Comparison of ENCODE assay signal across 12 mouse cellular contexts in genomic region chr7:67776636-67777305, GRCm38 (mm10). TPM values are rescaled to one million over a fixed set of nuclear protein-coding genes. Genes with fewer than 3 reads are reported as not detected.
DNase-seq lines count a peak whose midpoint lies in the region; ATAC-seq and TF ChIP-seq lines count a peak whose summit lies in the region.
"Had no signal": no experiment of that assay in that cellular context is flagged by ENCODE, and none has a peak within 500 bp of the region (broad histone marks: within the 10 kb centered on the region; RNA-seq: fewer than 3 reads in every experiment).

No protein-coding gene starts in this region.

- 42% methylated on average over 12 of the region's 12 CpGs for WGBS in lung, embryonic 15.5 days
- 21% methylated on average over 12 of the region's 12 CpGs for WGBS in midbrain, postnatal 0 days

- no peaks in the 10 kb centered on the region for H3K36me3 ChIP-seq in lung, embryonic 15.5 days
- H3K36me3 ChIP-seq in midbrain, postnatal 0 days (ENCODE audit: insufficient read depth, low read length) = no peaks in the 10 kb centered on the region
- H3K36me3 ChIP-seq: embryonic facial prominence, embryonic 15.5 days had no signal

- intact Hi-C loops in gastrocnemius, adult 2 months (cut with DNase I) = no loop called here

- DNase-seq in gastrocnemius, adult 2 months = peak; percentile 32
- no peak for DNase-seq in gastrocnemius, postnatal 25 days
- no peak for DNase-seq in lung, postnatal 36 days
- peak; percentile 17 for DNase-seq in adipocyte (ENCODE audit: low spot score)
- peak; percentile 47 for DNase-seq in midbrain, postnatal 0 days (ENCODE audit: low spot score)
- DNase-seq in natural killer cell, adult 2 months (ENCODE audit: low spot score in 2 of 2) = no peak
- DNase-seq: cerebellum, adult 11 months; layer of hippocampus, postnatal 36 days; thymus, adult 18-20 months had no signal

- no peak overlapping the region; the same call in 1 of the 2 replicates for H3K4me2 ChIP-seq in lung, embryonic 15.5 days
- no peak overlapping the region for H3K4me2 ChIP-seq in midbrain, postnatal 0 days (ENCODE audit: low read depth, low read length, poor library complexity, severe bottlenecking)
- H3K4me2 ChIP-seq: embryonic facial prominence, embryonic 15.5 days had no signal

- H3K4me1 ChIP-seq in lung, embryonic 15.5 days = peaks cover 10% of the 10 kb centered on the region
- H3K4me1 ChIP-seq in midbrain, postnatal 0 days (ENCODE audit: insufficient read depth, low read length) = peaks cover 4% of the 10 kb centered on the region; the same call in 1 of the 2 replicates
- H3K4me1 ChIP-seq: embryonic facial prominence, embryonic 15.5 days had no signal

- peak overlapping the region; percentile 51 for H3K4me3 ChIP-seq in gastrocnemius, adult 2 months
- H3K4me3 ChIP-seq in lung, embryonic 15.5 days = no peak overlapping the region
- no peak overlapping the region for H3K4me3 ChIP-seq in midbrain, postnatal 0 days (ENCODE audit: low read depth, low read length)
- H3K4me3 ChIP-seq: embryonic facial prominence, embryonic 15.5 days had no signal

- H3K27ac ChIP-seq in gastrocnemius, adult 2 months = no peak overlapping the region
- H3K27ac ChIP-seq in lung, embryonic 15.5 days = 0 out of 2 replicates have a peak overlapping the region, but pooled peaks have one; percentile 44
- H3K27ac ChIP-seq in midbrain, postnatal 0 days (ENCODE audit: low read depth, low read length) = no peak overlapping the region
- H3K27ac ChIP-seq: embryonic facial prominence, embryonic 15.5 days; liver, embryonic 14.5 days had no signal

- ATAC-seq in lung, embryonic 15.5 days (ENCODE audit: borderline replicate concordance, extremely low read depth, low FRiP score, low TSS enrichment) = no peak
- ATAC-seq in midbrain, postnatal 0 days (ENCODE audit: low FRiP score) = no peak

- H3K9me3 ChIP-seq in lung, embryonic 15.5 days = no peaks in the 10 kb centered on the region
- H3K9me3 ChIP-seq in midbrain, postnatal 0 days (ENCODE audit: low read length) = no peaks in the 10 kb centered on the region
- H3K9me3 ChIP-seq: embryonic facial prominence, embryonic 15.5 days had no signal

- H3K27me3 ChIP-seq in lung, embryonic 15.5 days = no peaks in the 10 kb centered on the region
- no peaks in the 10 kb centered on the region for H3K27me3 ChIP-seq in midbrain, postnatal 0 days (ENCODE audit: insufficient read depth, low read length)

- TF ChIP-seq CTCF in gastrocnemius, adult 2 months (IDR thresholded peaks at IDR 0.05) = no peak
- TF ChIP-seq CTCF in midbrain, postnatal 0 days (IDR thresholded peaks at IDR 0.05) = no peak

- H3K9ac ChIP-seq in lung, embryonic 15.5 days = no peak overlapping the region
- H3K9ac ChIP-seq in midbrain, postnatal 0 days (replicated peaks; ENCODE audit: low read length, poor library complexity, severe bottlenecking) = no peak overlapping the region
- H3K9ac ChIP-seq: embryonic facial prominence, embryonic 15.5 days; liver, embryonic 14.5 days had no signal

RNA-seq across cellular contexts. Expression of gene Synm, which starts 17.2 kb away (rescaled TPM):
- 100 to 1,000 TPM; 235 to 336 TPM for total RNA-seq in gastrocnemius, adult 2 months (2021)
- 100 to 1,000 TPM; 216 to 239 TPM for total RNA-seq in gastrocnemius, postnatal 25 days (2021)
- 9.7 and 12.7 TPM in 2 replicates for polyA plus RNA-seq in lung, embryonic 15.5 days (2015; fragmentation: Nextera tagmentation; extraction: Ambion mirVana)
- total RNA-seq in midbrain, postnatal 0 days (2014; rRNA removed) = 6.0 and 11.6 TPM in 2 replicates
- polyA plus RNA-seq in midbrain, postnatal 0 days (2015; fragmentation: Nextera tagmentation; extraction: Ambion mirVana) = 4.2 and 4.7 TPM in 2 replicates

Comparison
In these comparisons a context has a peak if more than half of its experiments do, and no peak if none do; other contexts are left out.
1. DNase-seq: peak in gastrocnemius, adult 2 months (single experiment), adipocyte (single experiment) and midbrain, postnatal 0 days (single experiment); none in gastrocnemius, postnatal 25 days (single experiment), lung, postnatal 36 days (single experiment) and natural killer cell, adult 2 months (0 of 2).
2. RNA of gene Synm, which starts 17.2 kb away (total RNA-seq): 235 to 336 TPM in gastrocnemius, adult 2 months and 216 to 239 TPM in gastrocnemius, postnatal 25 days; 6.0 to 11.6 TPM in midbrain, postnatal 0 days; every median in the first group is over 10 times any median in the second.